Mouse (Mus musculus): ENCODE data around the gene Sv2a. TPM values are rescaled to one million over a fixed set of nuclear protein-coding genes. Genes with fewer than 3 reads are reported as not detected.
"Not testable (repeated sequence)": the region's sequence is repeated elsewhere in the genome, so short reads cannot be mapped to it uniquely, and the experiment has no call there.

Gene Sv2a
- polyA plus RNA-seq, 1 experiment from 2014 or later = 12.9 TPM

- Histone ChIP-seq H3K9me3 (replicated peaks) (no peaks in the 10 kb centered on the region), H3K4me1 (replicated peaks) (peaks cover 32% of the 10 kb centered on the region), H3K27ac (peak within 1 kb of the TSS; percentile 84), H3K27me3 (no peaks in the 10 kb centered on the region), H3K36me3 (no peaks in the 10 kb centered on the region), H3K4me2 (peak within 1 kb of the TSS; percentile 95), H3K4me3 (peak within 1 kb of the TSS; percentile 56), H3K9ac (peak within 1 kb of the TSS; percentile 70)
- 11% methylated on average over 15 of the region's 16 CpGs for WGBS
- ATAC-seq (replicated peaks; ENCODE audit: insufficient number of reproducible peaks, insufficient read depth, low FRiP score, low read depth) = no peak; the same call in 1 of the 2 replicates
Observed at GRCm38 (mm10) chr3:96161869-96162840, 18.8 kb upstream of the Sv2a start, which contains the start of gene Mtmr11. Mtmr11 (plus strand) TSS chr3:96162004.

GRCm38 (mm10) chr3:96163040-96163439 is 17.9 kb upstream of the Sv2a start:
- Histone ChIP-seq H3K9me3 (replicated peaks) (no peaks in the 10 kb centered on the region), H3K4me1 (replicated peaks) (peaks cover 32% of the 10 kb centered on the region), H3K36me3 (no peaks in the 10 kb centered on the region), H3K27me3 (no peaks in the 10 kb centered on the region), H3K4me3 (0 out of 2 replicates have a peak overlapping the region, but pooled peaks have one; percentile 56), H3K27ac (no peak overlapping the region), H3K9ac (no peak overlapping the region), H3K4me2 (peak overlapping the region; percentile 95; the same call in 1 of the 2 replicates)
- no peak for ATAC-seq (replicated peaks; ENCODE audit: insufficient number of reproducible peaks, insufficient read depth, low FRiP score, low read depth)
- WGBS = 88% methylated on average over 6 of the region's 6 CpGs

GRCm38 (mm10) chr3:96168466-96169158 is 12.3 kb upstream of the Sv2a start:
- H3K4me1 ChIP-seq (replicated peaks) = peaks cover 25% of the 10 kb centered on the region
- 62% methylated on average over 12 of the region's 12 CpGs for WGBS
- no peaks in the 10 kb centered on the region for H3K36me3 ChIP-seq
- H3K4me2 ChIP-seq = no peak overlapping the region
- H3K9ac ChIP-seq = no peak overlapping the region
- peak overlapping the region; percentile 25; the same call in 1 of the 2 replicates for H3K27ac ChIP-seq
- no peak for ATAC-seq (replicated peaks; ENCODE audit: insufficient number of reproducible peaks, insufficient read depth, low FRiP score, low read depth)
- no peaks in the 10 kb centered on the region for H3K9me3 ChIP-seq (replicated peaks)
- H3K27me3 ChIP-seq = no peaks in the 10 kb centered on the region
- no peak overlapping the region for H3K4me3 ChIP-seq

- peak overlapping the region; percentile 90; the same call in 1 of the 2 replicates for H3K4me2 ChIP-seq
- WGBS = 90% methylated on average over 4 of the region's 4 CpGs
Observed at GRCm38 (mm10) chr3:96170276-96170675, 10.7 kb upstream of the Sv2a start.

GRCm38 (mm10) chr3:96170976-96171545 is 9.9 kb upstream of the Sv2a start:
- WGBS = 46% methylated on average over 10 of the region's 10 CpGs
- H3K9ac ChIP-seq = peak overlapping the region; percentile 80; the same call in 1 of the 2 replicates
- H3K27me3 ChIP-seq = no peaks in the 10 kb centered on the region
- H3K9me3 ChIP-seq (replicated peaks) = no peaks in the 10 kb centered on the region
- H3K4me3 ChIP-seq = peak overlapping the region; percentile 79
- no peak for ATAC-seq (replicated peaks; ENCODE audit: insufficient number of reproducible peaks, insufficient read depth, low FRiP score, low read depth)
- peak overlapping the region; percentile 90 for H3K4me2 ChIP-seq
- peak overlapping the region; percentile 98 for H3K27ac ChIP-seq
- peaks cover 20% of the 10 kb centered on the region for H3K36me3 ChIP-seq
- H3K4me1 ChIP-seq (replicated peaks) = peaks cover 37% of the 10 kb centered on the region

More at GRCm38 (mm10) chr3:96170276-96170675, 10.7 kb upstream of the Sv2a start:
- ATAC-seq (replicated peaks; ENCODE audit: insufficient number of reproducible peaks, insufficient read depth, low FRiP score, low read depth) = no peak
- H3K36me3 ChIP-seq = peaks cover 14% of the 10 kb centered on the region
- H3K27me3 ChIP-seq = no peaks in the 10 kb centered on the region
- no peak overlapping the region for H3K4me3 ChIP-seq
- H3K4me1 ChIP-seq (replicated peaks) = peaks cover 37% of the 10 kb centered on the region
- no peaks in the 10 kb centered on the region for H3K9me3 ChIP-seq (replicated peaks)
- no peak overlapping the region for H3K9ac ChIP-seq
- peak overlapping the region; percentile 98 for H3K27ac ChIP-seq

GRCm38 (mm10) chr3:96171583-96172196 is 9.3 kb upstream of the Sv2a start:
- H3K9me3 ChIP-seq (replicated peaks) = no peaks in the 10 kb centered on the region
- H3K9ac ChIP-seq = peak overlapping the region; percentile 80
- peaks cover 26% of the 10 kb centered on the region for H3K36me3 ChIP-seq
- H3K4me2 ChIP-seq = peak overlapping the region; percentile 90
- H3K27me3 ChIP-seq = no peaks in the 10 kb centered on the region
- peak overlapping the region; percentile 98 for H3K27ac ChIP-seq
- peak overlapping the region; percentile 79 for H3K4me3 ChIP-seq
- 17% methylated on average over 18 of the region's 18 CpGs for WGBS
- H3K4me1 ChIP-seq (replicated peaks) = peaks cover 37% of the 10 kb centered on the region
- no peak for ATAC-seq (replicated peaks; ENCODE audit: insufficient number of reproducible peaks, insufficient read depth, low FRiP score, low read depth)

GRCm38 (mm10) chr3:96172197-96173178 is 8.5 kb upstream of the Sv2a start, which contains the start of gene Sf3b4:
Sf3b4 (plus strand) TSS chr3:96172332.
- H3K4me3 ChIP-seq = peak within 1 kb of the TSS; percentile 79
- no peaks in the 10 kb centered on the region for H3K27me3 ChIP-seq
- H3K27ac ChIP-seq = peak within 1 kb of the TSS; percentile 98
- H3K9ac ChIP-seq = peak within 1 kb of the TSS; percentile 80
- peaks cover 30% of the 10 kb centered on the region for H3K36me3 ChIP-seq
- H3K4me2 ChIP-seq = peak within 1 kb of the TSS; percentile 90
- H3K4me1 ChIP-seq (replicated peaks) = peaks cover 37% of the 10 kb centered on the region
- no peaks in the 10 kb centered on the region for H3K9me3 ChIP-seq (replicated peaks)
- under 1% methylated on average over 56 of the region's 58 CpGs for WGBS
- ATAC-seq (replicated peaks; ENCODE audit: insufficient number of reproducible peaks, insufficient read depth, low FRiP score, low read depth) = peak; percentile 92

GRCm38 (mm10) chr3:96173185-96173584 is 7.8 kb upstream of the Sv2a start:
- peaks cover 37% of the 10 kb centered on the region for H3K36me3 ChIP-seq
- peak overlapping the region; percentile 79 for H3K4me3 ChIP-seq
- ATAC-seq (replicated peaks; ENCODE audit: insufficient number of reproducible peaks, insufficient read depth, low FRiP score, low read depth) = no peak
- no peaks in the 10 kb centered on the region for H3K27me3 ChIP-seq
- peak overlapping the region; percentile 90 for H3K4me2 ChIP-seq
- H3K4me1 ChIP-seq (replicated peaks) = peaks cover 37% of the 10 kb centered on the region
- H3K9me3 ChIP-seq (replicated peaks) = no peaks in the 10 kb centered on the region
- WGBS = 36% methylated on average over 7 of the region's 7 CpGs
- H3K27ac ChIP-seq = 0 out of 2 replicates have a peak overlapping the region, but pooled peaks have one; percentile 64
- H3K9ac ChIP-seq = peak overlapping the region; percentile 80

- 80% methylated on average over 4 of the region's 4 CpGs for WGBS
- not testable (repeated sequence) for H3K27me3 ChIP-seq; H3K4me2 ChIP-seq; H3K9me3 ChIP-seq (replicated peaks); H3K9ac ChIP-seq; ATAC-seq (replicated peaks; ENCODE audit: insufficient number of reproducible peaks, insufficient read depth, low FRiP score, low read depth); H3K27ac ChIP-seq
- peaks cover 40% of the 10 kb centered on the region for H3K36me3 ChIP-seq
- 0 out of 2 replicates have a peak overlapping the region, but pooled peaks have one; percentile 8 for H3K4me3 ChIP-seq
- H3K4me1 ChIP-seq (replicated peaks) = peaks cover 37% of the 10 kb centered on the region
Observed at GRCm38 (mm10) chr3:96174042-96174441, 6.9 kb upstream of the Sv2a start.

GRCm38 (mm10) chr3:96175251-96175650 is 5.7 kb upstream of the Sv2a start:
- Histone ChIP-seq H3K27me3 (no peaks in the 10 kb centered on the region), H3K36me3 (peaks cover 40% of the 10 kb centered on the region), H3K4me3 (no peak overlapping the region), H3K4me2 (no peak overlapping the region), H3K9me3 (replicated peaks) (no peaks in the 10 kb centered on the region), H3K4me1 (replicated peaks) (peaks cover 45% of the 10 kb centered on the region), H3K9ac (no peak overlapping the region), H3K27ac (no peak overlapping the region)
- no peak for ATAC-seq (replicated peaks; ENCODE audit: insufficient number of reproducible peaks, insufficient read depth, low FRiP score, low read depth)
- 91% methylated on average over 6 of the region's 6 CpGs for WGBS

Measured in heart, embryonic 15.5 days (tissue).